In genomic region chr10:75632633-75633032, GRCm38 (mm10) we compare ENCODE assay signal across 9 mouse cellular contexts. TPM values are rescaled to one million over a fixed set of nuclear protein-coding genes. Genes with fewer than 3 reads are reported as not detected.
DNase-seq lines count a peak whose midpoint lies in the region; ATAC-seq lines count a peak whose summit lies in the region.
"Had no signal": no experiment of that assay in that cellular context is flagged by ENCODE, and none has a peak within 500 bp of the region (broad histone marks: within the 10 kb centered on the region; RNA-seq: fewer than 3 reads in every experiment).

No protein-coding gene starts in this region.

- no peaks in the 10 kb centered on the region for H3K27me3 ChIP-seq in heart, embryonic 11.5 days (ENCODE audit: control insufficient read depth, insufficient read depth, low read length)
- H3K27me3 ChIP-seq in intestine, embryonic 15.5 days (replicated peaks) = no peaks in the 10 kb centered on the region

- H3K4me1 ChIP-seq in heart, embryonic 11.5 days (ENCODE audit: control insufficient read depth, insufficient read depth, low read length) = no peaks in the 10 kb centered on the region
- H3K4me1 ChIP-seq in intestine, embryonic 15.5 days (replicated peaks) = peaks cover 6% of the 10 kb centered on the region; the same call in 1 of the 2 replicates

- H3K4me2 ChIP-seq in heart, embryonic 11.5 days = no peak overlapping the region
- H3K4me2 ChIP-seq in intestine, embryonic 15.5 days (replicated peaks) = no peak overlapping the region

- no peaks in the 10 kb centered on the region for H3K9me3 ChIP-seq in heart, embryonic 11.5 days (replicated peaks; ENCODE audit: control insufficient read depth, low read length)
- H3K9me3 ChIP-seq in intestine, embryonic 15.5 days = no peaks in the 10 kb centered on the region
- H3K9me3 ChIP-seq: hindbrain, embryonic 10.5 days had no signal

- ATAC-seq in heart, embryonic 11.5 days (replicated peaks; ENCODE audit: insufficient number of reproducible peaks, low FRiP score, low TSS enrichment) = no peak
- ATAC-seq in intestine, embryonic 15.5 days = peak; percentile 50; the same call in 1 of the 2 replicates
- no peak for ATAC-seq in cerebellum, adult (ENCODE audit: insufficient number of reproducible peaks, low FRiP score, low TSS enrichment)
- no peak for ATAC-seq in CD4-positive, CD25-positive, alpha-beta regulatory T cell, adult 4 months

- no peak overlapping the region for H3K9ac ChIP-seq in heart, embryonic 11.5 days (ENCODE audit: low read depth, low read length)
- no peak overlapping the region for H3K9ac ChIP-seq in intestine, embryonic 15.5 days

- DNase-seq in heart, adult 18-20 months = peak; percentile 76 to 89
- peak; percentile 57 to 62 for DNase-seq in urinary bladder, postnatal 4 days (ENCODE audit: low spot score in 2 of 2)
- DNase-seq in urinary bladder, postnatal 14 days (ENCODE audit: low spot score) = no peak
- no peak for DNase-seq in yolk sac, embryonic 10.5 days (ENCODE audit: low spot score)

- H3K36me3 ChIP-seq in heart, embryonic 11.5 days (ENCODE audit: control insufficient read depth, insufficient read depth, low read length) = no peaks in the 10 kb centered on the region
- H3K36me3 ChIP-seq in intestine, embryonic 15.5 days = no peaks in the 10 kb centered on the region
- H3K36me3 ChIP-seq: hindbrain, embryonic 10.5 days had no signal

- H3K27ac ChIP-seq in heart, embryonic 11.5 days (ENCODE audit: low read depth, low read length) = no peak overlapping the region
- H3K27ac ChIP-seq in intestine, embryonic 15.5 days = no peak overlapping the region
- H3K27ac ChIP-seq: hindbrain, embryonic 10.5 days had no signal

- 58% methylated on average over 5 of the region's 5 CpGs for WGBS in heart, embryonic 11.5 days (ENCODE audit: insufficient replicate concordance)
- 35% methylated on average over 5 of the region's 5 CpGs for WGBS in intestine, embryonic 15.5 days

- no peak overlapping the region for H3K4me3 ChIP-seq in heart, embryonic 11.5 days (ENCODE audit: low read depth, low read length)
- no peak overlapping the region for H3K4me3 ChIP-seq in intestine, embryonic 15.5 days (replicated peaks)
- H3K4me3 ChIP-seq: hindbrain, embryonic 10.5 days had no signal

RNA-seq across cellular contexts. Expression of gene Susd2, which starts 11.2 kb away (rescaled TPM):
- 1 to 10 TPM; 1.5 to 1.8 TPM for total RNA-seq in heart, adult 18-20 months (2021)
- 1.4 and 2.1 TPM in 2 replicates for polyA plus RNA-seq in heart, embryonic 11.5 days (2014; fragmentation: Nextera tagmentation; extraction: Ambion mirVana)
- polyA plus RNA-seq in intestine, embryonic 15.5 days (2015; fragmentation: Nextera tagmentation; extraction: Ambion mirVana) = 13.4 and 13.9 TPM in 2 replicates
- 10 to 100 TPM in 1 of 2 experiments, 1 to 10 TPM in 1; 9.2 to 19.4 TPM for polyA plus RNA-seq in CD4-positive, CD25-positive, alpha-beta regulatory T cell, adult 4 months (2017; shearing (Covaris generic))

RNA-seq across cellular contexts. Expression of gene Ggt5, which starts 43.5 kb away (rescaled TPM):
- 1 to 10 TPM; 4.2 to 4.7 TPM for total RNA-seq in heart, adult 18-20 months (2021)
- 2.8 and 5.0 TPM in 2 replicates for polyA plus RNA-seq in heart, embryonic 11.5 days (2014; fragmentation: Nextera tagmentation; extraction: Ambion mirVana)
- 7.5 and 7.9 TPM in 2 replicates for polyA plus RNA-seq in intestine, embryonic 15.5 days (2015; fragmentation: Nextera tagmentation; extraction: Ambion mirVana)
- under 1 TPM; 0.27 to 0.76 TPM for polyA plus RNA-seq in CD4-positive, CD25-positive, alpha-beta regulatory T cell, adult 4 months (2017; shearing (Covaris generic))

Comparison
In these comparisons a context has a peak if more than half of its experiments do, and no peak if none do; other contexts are left out.
1. DNase-seq: peak in heart, adult 18-20 months (2 of 2) and urinary bladder, postnatal 4 days (2 of 2); none in urinary bladder, postnatal 14 days (single experiment) and yolk sac, embryonic 10.5 days (single experiment).